Mouse (Mus musculus) forebrain, embryonic 15.5 days (tissue): ENCODE measurements at regions not wholly inside any gene's neighbourhood (a gene's known extent, or its start where the extent isn't known, plus 50 kb on each side); places are given as distances from the start of the nearest gene placed in this dataset.

ENCODE experiments used
- ATAC-seq: fragments of 200-750 bp; cut with Nextera tagmentation; replicated peaks from 2 replicates; pipeline ENCODE4 v1.8.0; 2017; ENCODE audit warnings: mild to moderate bottlenecking, moderate TSS enrichment, moderate library complexity
- H3K27ac ChIP-seq: fragments of 300-500 bp; sonication (generic); replicated peaks from 2 replicates; pipeline ENCODE4 v1.5.1; 2015; ENCODE audit warnings: mild to moderate bottlenecking, inconsistent platforms
- H3K27me3 ChIP-seq: fragments of 300-500 bp; sonication (generic); 2 replicates; pipeline ENCODE4 v1.6.1; 2015; ENCODE audit warnings: inconsistent platforms
- H3K36me3 ChIP-seq: fragments of 300-500 bp; sonication (generic); 2 replicates; pipeline ENCODE4 v1.6.1; 2015; ENCODE audit warnings: mild to moderate bottlenecking, inconsistent platforms
- H3K4me1 ChIP-seq: fragments of 300-500 bp; sonication (generic); 2 replicates; pipeline ENCODE4 v1.6.1; 2015; ENCODE audit warnings: inconsistent platforms
- H3K4me2 ChIP-seq: fragments of 300-500 bp; sonication (generic); replicated peaks from 2 replicates; pipeline ENCODE4 v1.6.1; 2015; ENCODE audit warnings: mild to moderate bottlenecking, inconsistent platforms
- H3K4me3 ChIP-seq: fragments of 300-500 bp; sonication (generic); 2 replicates; pipeline ENCODE4 v1.5.1; 2015; ENCODE audit warnings: mild to moderate bottlenecking, inconsistent platforms
- H3K9ac ChIP-seq: fragments of 300-500 bp; sonication (generic); replicated peaks from 2 replicates; pipeline ENCODE4 v1.6.1; 2015; ENCODE audit warnings: mild to moderate bottlenecking, inconsistent platforms
- H3K9me3 ChIP-seq: fragments of 300-500 bp; sonication (generic); 2 replicates; pipeline ENCODE4 v1.6.1; 2016; ENCODE audit warnings: inconsistent platforms
- WGBS: fragments of 180-500 bp; shearing (Covaris S2); methylation state at CpG from one replicate; pipeline ENCODE4 v1.1.7; 2015; ENCODE audit warnings: mixed read lengths; 5-methylcytosine and 5-hydroxymethylcytosine counted together

DNA sequence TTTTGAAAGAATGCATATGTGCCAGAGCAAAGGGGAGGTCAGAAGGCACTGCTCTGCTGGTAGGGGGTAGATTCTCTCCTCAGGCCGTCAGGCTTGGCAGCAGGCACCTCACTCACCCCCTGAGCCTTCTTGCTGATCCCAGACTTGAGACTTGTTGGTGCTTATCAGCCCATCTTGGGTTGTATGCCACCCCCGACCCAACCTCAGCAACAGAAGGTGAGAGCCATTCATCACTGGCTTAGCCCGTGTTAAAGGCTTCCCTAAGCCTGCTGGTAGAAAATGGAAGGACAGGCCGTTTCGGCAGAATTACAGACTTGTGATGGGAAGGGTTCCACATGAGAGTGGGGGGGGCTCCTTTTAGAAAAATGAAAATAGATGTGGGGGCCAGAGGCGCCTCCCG is 187.3 kb upstream of the Rpl38 start:
- no peak for ATAC-seq
- no peaks in the 10 kb centered on the region for H3K27me3 ChIP-seq
- H3K9ac ChIP-seq: no peak overlapping the region
- H3K4me1 ChIP-seq: peaks cover 18% of the 10 kb centered on the region; the same call in 1 of the 2 replicates
- no peak overlapping the region for H3K4me3 ChIP-seq
- no peak overlapping the region for H3K27ac ChIP-seq
- H3K4me2 ChIP-seq: no peak overlapping the region
- 76% methylated on average over 7 of the region's 7 CpGs for WGBS
- H3K36me3 ChIP-seq: no peaks in the 10 kb centered on the region
- no peaks in the 10 kb centered on the region for H3K9me3 ChIP-seq

DNA sequence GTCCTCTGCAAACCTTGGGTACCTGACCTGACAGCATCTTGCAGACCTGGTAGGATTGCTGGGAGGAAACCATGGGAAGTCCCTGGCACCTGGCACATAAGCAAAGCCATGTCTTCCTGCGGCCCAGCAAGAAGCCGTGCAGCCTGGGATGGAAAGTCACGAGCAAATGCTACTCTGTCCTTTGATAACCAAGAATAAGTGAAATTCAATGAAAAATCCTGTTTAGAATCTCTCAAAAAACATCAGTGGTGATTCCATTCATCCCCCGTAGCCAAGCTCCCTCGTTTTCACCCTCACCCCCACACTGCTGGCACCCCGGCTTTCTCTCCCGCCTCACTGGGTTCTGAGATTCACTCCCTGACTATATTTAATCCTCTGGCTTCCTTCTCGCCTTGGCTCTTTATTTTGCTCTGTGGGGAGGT is 188.2 kb upstream of the Rpl38 start:
- Histone ChIP-seq H3K9ac (no peak overlapping the region), H3K27ac (no peak overlapping the region), H3K4me2 (no peak overlapping the region), H3K36me3 (no peaks in the 10 kb centered on the region), H3K4me1 (peaks cover 24% of the 10 kb centered on the region), H3K4me3 (no peak overlapping the region), H3K27me3 (no peaks in the 10 kb centered on the region), H3K9me3 (no peaks in the 10 kb centered on the region)
- 71% methylated on average over 8 of the region's 8 CpGs for WGBS
- ATAC-seq: no peak

DNA sequence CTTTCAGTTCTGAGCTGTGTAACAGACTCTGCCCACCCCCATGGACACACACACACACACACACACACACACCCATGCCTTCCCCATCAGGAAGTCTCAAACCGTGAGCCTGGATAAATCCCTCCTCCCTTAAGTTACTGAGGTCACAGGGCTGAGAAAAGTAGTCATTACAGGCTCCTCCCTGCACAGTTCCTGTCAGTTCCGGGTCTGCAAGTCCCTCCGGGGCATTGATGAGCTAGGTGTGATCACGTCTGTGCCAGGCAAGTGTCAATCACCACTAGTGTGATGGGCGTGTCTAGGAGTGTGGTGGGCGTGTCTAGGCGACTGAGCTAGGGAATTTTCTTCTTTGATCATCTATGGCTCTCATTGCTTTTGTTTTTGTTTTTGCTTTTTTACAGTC is 189.6 kb upstream of the Rpl38 start:
- H3K4me1 ChIP-seq: peaks cover 15% of the 10 kb centered on the region
- no peaks in the 10 kb centered on the region for H3K27me3 ChIP-seq
- H3K27ac ChIP-seq: no peak overlapping the region
- no peaks in the 10 kb centered on the region for H3K36me3 ChIP-seq
- H3K9ac ChIP-seq: no peak overlapping the region
- ATAC-seq: no peak
- H3K4me2 ChIP-seq: no peak overlapping the region
- 12% methylated on average over 7 of the region's 7 CpGs for WGBS
- no peaks in the 10 kb centered on the region for H3K9me3 ChIP-seq
- no peak overlapping the region for H3K4me3 ChIP-seq

DNA sequence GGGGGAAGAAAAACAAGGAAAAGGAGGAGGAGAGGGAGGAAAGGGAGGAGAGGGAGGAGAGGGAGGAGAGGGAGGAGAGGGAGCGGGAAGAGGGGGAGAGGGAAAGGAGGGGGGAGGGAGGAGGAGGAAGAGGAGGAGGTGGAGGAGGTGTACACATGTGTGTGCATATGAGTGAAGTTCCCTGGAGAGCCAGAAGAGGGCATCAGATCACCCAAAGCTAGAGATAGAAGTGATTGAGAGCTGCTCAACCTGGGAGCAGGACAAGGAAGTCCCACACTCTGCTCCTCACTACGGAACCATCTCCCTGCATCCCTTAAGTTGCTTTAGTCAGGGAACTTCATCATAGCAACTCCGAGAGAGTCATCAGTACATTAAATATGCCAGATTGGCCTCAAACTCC is 191.0 kb upstream of the Rpl38 start:
- no peak overlapping the region for H3K4me3 ChIP-seq
- 69% methylated on average over 3 of the region's 3 CpGs for whole genome bisulfite sequencing
- H3K9me3 ChIP-seq: no peaks in the 10 kb centered on the region
- peaks cover 23% of the 10 kb centered on the region for H3K4me1 ChIP-seq
- H3K27ac ChIP-seq: no peak overlapping the region
- no peak overlapping the region for H3K4me2 ChIP-seq
- no peaks in the 10 kb centered on the region for H3K36me3 ChIP-seq
- ATAC-seq: no peak
- H3K9ac ChIP-seq: no peak overlapping the region
- no peaks in the 10 kb centered on the region for H3K27me3 ChIP-seq

DNA sequence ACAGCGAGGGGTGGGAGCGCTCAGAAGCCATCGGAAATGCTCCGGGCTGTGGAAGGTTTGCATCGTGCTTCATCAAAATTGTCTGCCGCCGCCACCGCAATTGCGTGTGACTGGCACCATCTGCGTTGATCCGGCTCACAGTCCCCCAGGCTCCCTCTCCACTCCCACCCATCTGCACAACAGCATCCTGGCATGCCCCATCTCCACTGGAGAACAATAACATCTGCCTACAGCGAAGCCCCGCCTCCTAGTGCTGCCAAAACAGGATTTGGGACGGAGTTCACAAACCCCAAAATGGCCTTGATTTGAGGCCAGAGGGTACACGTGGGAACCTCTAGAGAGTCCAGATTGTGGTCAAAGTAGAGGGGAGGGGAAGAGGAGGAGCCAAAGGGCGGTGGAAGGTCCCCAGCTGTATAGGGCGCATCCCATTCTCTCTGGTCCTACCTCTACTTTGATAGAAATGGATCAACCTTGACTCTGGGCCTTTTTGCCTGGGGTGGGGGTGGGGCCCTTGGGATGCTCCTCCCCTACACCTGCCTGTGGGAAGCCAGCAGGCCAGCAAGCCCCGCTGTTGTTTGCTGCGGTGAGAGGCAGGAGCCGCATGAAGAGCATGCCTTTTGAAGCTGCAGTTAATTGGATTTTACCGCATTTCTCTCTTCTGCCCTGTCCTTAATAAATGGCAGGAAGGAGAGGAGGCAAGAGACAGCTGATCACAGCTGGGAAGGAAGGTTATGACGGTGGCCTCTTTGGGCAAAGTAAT is 195.6 kb upstream of the Rpl38 start:
- WGBS: 13% methylated on average over 22 of the region's 22 CpGs
- ATAC-seq: 0 out of 2 replicates have a peak, but pooled peaks have one; percentile 29
- Histone ChIP-seq H3K4me1 (peaks cover 42% of the 10 kb centered on the region), H3K27ac (peak overlapping the region; percentile 57), H3K36me3 (no peaks in the 10 kb centered on the region), H3K9me3 (no peaks in the 10 kb centered on the region), H3K4me3 (no peak overlapping the region), H3K9ac (no peak overlapping the region), H3K4me2 (no peak overlapping the region), H3K27me3 (no peaks in the 10 kb centered on the region)

DNA sequence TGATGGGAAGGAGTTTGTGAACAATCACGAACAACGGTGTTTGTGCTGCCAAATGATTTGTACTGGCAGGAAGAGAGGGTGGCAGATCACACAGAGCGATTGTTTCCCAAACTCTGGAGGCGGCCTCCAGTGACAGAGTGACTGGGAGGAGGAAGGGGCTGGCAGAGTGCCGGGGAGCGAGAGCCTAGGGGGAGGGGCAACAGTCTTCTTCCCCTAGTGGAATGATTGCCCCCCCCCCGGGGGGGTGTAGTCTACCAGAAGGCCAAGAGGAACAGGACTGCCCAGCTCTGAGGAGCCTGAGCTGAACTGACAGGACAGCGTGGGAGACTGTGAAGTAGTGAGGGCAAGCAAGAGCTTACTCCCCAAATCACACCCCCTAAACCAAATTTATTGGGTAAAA is 199.9 kb upstream of the Rpl38 start:
- Histone ChIP-seq H3K4me2 (peak overlapping the region; percentile 23; the same call in 1 of the 2 replicates), H3K27ac (peak overlapping the region; percentile 84), H3K4me3 (no peak overlapping the region), H3K4me1 (peaks cover 58% of the 10 kb centered on the region), H3K9ac (no peak overlapping the region), H3K27me3 (0 out of 2 replicates have a peak, but pooled peaks cover 9% of the 10 kb centered on the region), H3K9me3 (no peaks in the 10 kb centered on the region), H3K36me3 (no peaks in the 10 kb centered on the region)
- peak; percentile 59 for ATAC-seq
- 1% methylated on average over 8 of the region's 8 CpGs for WGBS

DNA sequence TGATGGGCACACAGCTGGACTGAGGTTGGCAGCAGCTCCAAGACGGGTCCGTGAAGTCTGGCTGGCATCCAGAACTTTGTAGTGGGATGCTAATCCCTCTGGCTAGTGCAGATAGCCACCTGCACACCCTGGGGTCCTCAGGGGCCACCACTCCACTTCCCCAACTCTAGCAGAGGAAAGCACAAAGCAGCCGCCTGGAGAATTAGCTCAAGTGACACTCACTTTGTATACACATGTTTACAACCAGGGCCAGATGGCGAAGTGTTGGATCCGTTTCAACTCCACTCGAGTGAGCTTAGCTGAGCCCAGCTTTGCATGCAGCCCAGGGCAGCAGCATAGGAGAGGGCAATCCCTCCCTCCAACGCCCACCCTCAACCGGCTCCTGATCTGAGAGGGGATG is 200.5 kb upstream of the Rpl38 start:
- Histone ChIP-seq H3K9me3 (no peaks in the 10 kb centered on the region), H3K36me3 (no peaks in the 10 kb centered on the region), H3K4me3 (no peak overlapping the region), H3K27me3 (0 out of 2 replicates have a peak, but pooled peaks cover 9% of the 10 kb centered on the region), H3K4me1 (peaks cover 53% of the 10 kb centered on the region), H3K4me2 (peak overlapping the region; percentile 23), H3K27ac (peak overlapping the region; percentile 84), H3K9ac (no peak overlapping the region)
- WGBS: 1% methylated on average over 8 of the region's 8 CpGs
- ATAC-seq: peak; percentile 90

DNA sequence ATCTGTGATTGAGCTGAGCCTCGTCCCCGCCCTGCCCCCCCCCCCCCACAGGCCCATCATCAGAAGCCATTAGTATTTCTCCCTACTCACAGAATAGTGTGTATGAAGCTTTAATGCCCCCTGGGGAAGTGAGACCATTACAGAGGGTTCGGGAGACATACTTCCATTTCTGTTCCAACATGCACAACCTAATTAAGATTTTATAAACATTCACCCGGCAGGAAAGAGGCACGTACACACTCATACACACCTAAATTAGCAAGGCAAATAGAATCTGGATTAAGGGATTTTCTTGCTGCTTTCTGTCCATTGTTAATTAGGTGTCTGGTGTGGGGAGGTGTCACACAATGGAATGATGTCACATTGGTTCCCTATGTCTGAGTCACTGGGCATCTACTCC is 202.8 kb upstream of the Rpl38 start:
- 17% methylated on average over 5 of the region's 5 CpGs for WGBS
- Histone ChIP-seq H3K4me3 (no peak overlapping the region), H3K27me3 (0 out of 2 replicates have a peak, but pooled peaks cover 9% of the 10 kb centered on the region), H3K4me2 (no peak overlapping the region), H3K4me1 (peaks cover 42% of the 10 kb centered on the region), H3K9ac (no peak overlapping the region), H3K36me3 (no peaks in the 10 kb centered on the region), H3K27ac (no peak overlapping the region), H3K9me3 (no peaks in the 10 kb centered on the region)
- no peak for ATAC-seq

DNA sequence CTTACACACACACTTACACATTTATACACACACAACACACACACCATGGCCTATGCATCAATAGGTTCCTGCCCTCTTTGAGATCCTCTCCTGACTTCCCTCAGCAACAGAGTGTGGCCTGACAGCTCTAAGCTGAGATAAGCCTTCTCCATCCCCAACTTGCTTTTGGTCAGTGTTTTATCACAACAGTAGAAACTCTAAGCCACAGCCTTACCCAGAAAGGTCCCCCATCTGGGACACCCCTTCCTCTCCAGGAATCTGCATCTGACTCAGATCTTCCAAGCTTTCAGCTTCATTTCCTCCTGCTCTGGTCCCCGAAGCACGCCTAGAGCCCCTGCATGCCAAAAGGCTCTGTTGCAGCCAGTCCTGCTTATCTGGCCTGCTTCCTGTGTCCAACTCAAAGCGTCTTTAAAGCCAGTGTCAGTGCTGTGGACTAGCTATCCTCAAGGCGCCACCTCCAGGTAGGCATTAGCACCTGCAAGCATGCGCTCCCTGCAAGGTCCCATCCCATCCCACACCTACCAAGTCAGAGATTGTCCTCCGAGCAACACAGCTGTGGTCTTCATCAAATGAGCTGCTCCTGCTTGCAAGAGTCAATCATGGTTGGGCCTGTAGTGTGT is 205.5 kb upstream of the Rpl38 start:
- H3K36me3 ChIP-seq: no peaks in the 10 kb centered on the region
- H3K9me3 ChIP-seq: no peaks in the 10 kb centered on the region
- 32% methylated on average over 6 of the region's 6 CpGs for WGBS
- H3K4me1 ChIP-seq: peaks cover 29% of the 10 kb centered on the region
- no peak overlapping the region for H3K4me2 ChIP-seq
- no peak for ATAC-seq
- no peak overlapping the region for H3K4me3 ChIP-seq
- no peak overlapping the region for H3K27ac ChIP-seq
- H3K27me3 ChIP-seq: 0 out of 2 replicates have a peak, but pooled peaks cover 9% of the 10 kb centered on the region
- no peak overlapping the region for H3K9ac ChIP-seq

DNA sequence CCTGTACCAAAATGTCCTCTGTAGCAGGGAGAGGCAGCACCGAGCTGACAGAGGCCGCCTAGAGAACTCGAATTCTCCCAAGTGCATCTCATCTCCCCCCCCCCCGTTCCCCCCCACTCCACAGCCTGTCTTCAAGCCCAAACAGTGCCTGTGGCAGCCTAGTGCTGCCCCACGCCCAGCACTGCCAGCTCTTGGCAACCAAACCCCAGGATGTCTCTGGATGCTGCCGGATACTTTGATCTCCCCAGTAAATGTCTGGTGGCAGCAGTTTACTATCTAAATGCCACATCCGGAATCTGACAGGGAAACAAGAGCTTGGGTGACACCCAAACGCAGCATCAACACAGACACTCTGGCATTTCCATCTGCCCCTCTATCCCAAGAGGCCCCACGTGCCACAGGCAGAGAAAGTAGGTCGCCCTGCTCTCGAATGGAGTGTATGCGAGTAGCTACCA is 213.4 kb upstream of the Rpl38 start:
- no peaks in the 10 kb centered on the region for H3K27me3 ChIP-seq
- H3K4me1 ChIP-seq: peaks cover 16% of the 10 kb centered on the region
- no peaks in the 10 kb centered on the region for H3K36me3 ChIP-seq
- 42% methylated on average over 12 of the region's 12 CpGs for WGBS
- H3K27ac ChIP-seq: peak overlapping the region; percentile 27; the same call in 1 of the 2 replicates
- H3K9ac ChIP-seq: no peak overlapping the region
- no peak; the same call in 1 of the 2 replicates for ATAC-seq
- H3K4me2 ChIP-seq: no peak overlapping the region
- H3K4me3 ChIP-seq: no peak overlapping the region
- H3K9me3 ChIP-seq: no peaks in the 10 kb centered on the region

DNA sequence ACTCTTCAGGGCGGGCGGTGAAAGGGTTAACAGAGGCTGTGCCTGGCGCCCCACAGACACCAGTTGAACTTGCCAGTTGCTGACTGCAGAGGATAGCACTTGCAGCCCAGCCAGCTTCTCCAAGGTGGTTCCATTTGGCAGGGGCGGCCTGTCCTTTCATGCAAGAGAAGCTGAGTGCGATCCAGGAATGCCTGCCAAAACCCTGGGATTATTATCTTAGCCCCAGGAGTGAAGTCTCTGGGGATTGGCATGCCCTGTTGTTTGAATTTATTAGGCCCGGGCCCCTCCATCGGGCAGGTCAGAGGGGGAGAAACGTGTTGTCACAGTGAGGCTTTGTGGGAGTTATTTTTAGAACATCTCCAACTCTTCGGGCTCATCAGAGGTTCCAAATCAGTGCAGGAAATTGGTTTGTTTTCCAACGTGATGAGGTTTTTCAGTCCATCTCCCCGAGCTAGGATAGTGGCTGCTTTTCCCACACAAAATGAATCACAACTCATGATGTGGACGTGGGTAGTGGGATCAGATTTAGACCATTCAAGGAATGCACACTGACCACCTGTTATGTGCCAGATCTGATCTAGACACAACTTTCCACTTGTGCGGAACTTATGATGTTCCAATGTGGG is 219.4 kb upstream of the Rpl38 start:
- Histone ChIP-seq H3K9ac (no peak overlapping the region), H3K4me2 (no peak overlapping the region), H3K27me3 (no peaks in the 10 kb centered on the region), H3K27ac (peak overlapping the region; percentile 49; the same call in 1 of the 2 replicates), H3K9me3 (no peaks in the 10 kb centered on the region), H3K4me3 (no peak overlapping the region), H3K36me3 (no peaks in the 10 kb centered on the region), H3K4me1 (peaks cover 51% of the 10 kb centered on the region)
- WGBS: 23% methylated on average over 13 of the region's 13 CpGs
- ATAC-seq: peak; percentile 68

DNA sequence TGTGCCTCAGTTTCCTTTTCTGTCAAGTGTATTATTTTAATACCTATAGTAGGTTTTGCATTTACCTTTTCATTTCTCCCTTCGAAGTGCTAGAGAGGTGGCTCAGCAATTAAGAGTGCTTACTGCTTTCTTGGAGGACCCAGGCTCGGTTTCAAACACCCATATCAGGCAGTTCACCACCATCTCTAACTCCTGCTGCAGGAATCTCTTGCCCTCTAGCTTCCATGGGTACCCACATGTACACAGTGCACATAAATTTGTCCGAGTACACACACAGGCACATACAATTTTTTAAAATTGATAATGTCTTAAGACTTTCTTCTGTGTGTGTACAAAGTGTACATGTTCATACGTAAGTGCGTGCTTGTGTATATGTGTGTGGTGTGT is 220.9 kb upstream of the Rpl38 start:
- Histone ChIP-seq H3K9me3 (no peaks in the 10 kb centered on the region), H3K27me3 (no peaks in the 10 kb centered on the region), H3K36me3 (no peaks in the 10 kb centered on the region), H3K4me1 (peaks cover 51% of the 10 kb centered on the region), H3K9ac (no peak overlapping the region), H3K4me2 (no peak overlapping the region), H3K4me3 (no peak overlapping the region), H3K27ac (peak overlapping the region; percentile 70; the same call in 1 of the 2 replicates)
- no peak for ATAC-seq
- WGBS: 85% methylated on average over 5 of the region's 5 CpGs
